Mouse (Mus musculus): ENCODE measurements around the gene Arhgap42. TPM values are rescaled to one million over a fixed set of nuclear protein-coding genes. Genes with fewer than 3 reads are reported as not detected.

Arhgap42 gene
- polyA plus RNA-seq, 1 experiment from 2014 or later, result 19.7 TPM

GRCm38 (mm10) chr9:9165641-9166063 is 73.2 kb downstream of the Arhgap42 start:
- no peak for ATAC-seq (replicated peaks)
- Histone ChIP-seq H3K27ac (no peak overlapping the region), H3K27me3 (replicated peaks) (no peaks in the 10 kb centered on the region), H3K4me2 (no peak overlapping the region), H3K36me3 (replicated peaks) (no peaks in the 10 kb centered on the region), H3K9ac (no peak overlapping the region), H3K4me3 (no peak overlapping the region), H3K9me3 (no peaks in the 10 kb centered on the region), H3K4me1 (no peaks in the 10 kb centered on the region)
- WGBS, result 87% methylated on average over 4 of the region's 4 CpGs

DNA sequence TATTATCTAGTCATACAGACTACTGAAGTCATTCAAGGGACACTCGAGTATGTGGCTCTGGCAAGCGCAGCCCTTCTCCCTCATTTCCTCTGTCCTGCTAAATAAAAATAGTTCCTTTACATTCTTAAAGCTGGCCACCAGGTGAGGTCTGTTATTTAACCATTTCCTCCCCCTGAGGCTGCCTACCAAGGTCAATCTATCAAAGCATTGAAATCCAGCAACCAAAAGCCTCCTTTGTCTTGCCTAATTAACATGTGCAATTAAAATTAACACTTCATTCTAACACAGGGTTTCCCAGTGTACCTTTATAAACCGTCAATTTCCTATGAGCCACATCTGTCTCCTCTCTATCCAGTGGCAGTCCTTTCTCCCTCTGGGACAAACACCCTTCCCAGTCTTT is 78.2 kb downstream of the Arhgap42 start:
- no peak overlapping the region for H3K4me2 ChIP-seq
- 53% methylated on average over 3 of the region's 3 CpGs for WGBS
- no peak overlapping the region for H3K4me3 ChIP-seq
- no peaks in the 10 kb centered on the region for H3K4me1 ChIP-seq
- no peaks in the 10 kb centered on the region for H3K27me3 ChIP-seq (replicated peaks)
- H3K9ac ChIP-seq, result no peak overlapping the region
- H3K9me3 ChIP-seq, result no peaks in the 10 kb centered on the region
- no peak overlapping the region for H3K27ac ChIP-seq
- H3K36me3 ChIP-seq (replicated peaks), result no peaks in the 10 kb centered on the region
- ATAC-seq (replicated peaks), result no peak

DNA sequence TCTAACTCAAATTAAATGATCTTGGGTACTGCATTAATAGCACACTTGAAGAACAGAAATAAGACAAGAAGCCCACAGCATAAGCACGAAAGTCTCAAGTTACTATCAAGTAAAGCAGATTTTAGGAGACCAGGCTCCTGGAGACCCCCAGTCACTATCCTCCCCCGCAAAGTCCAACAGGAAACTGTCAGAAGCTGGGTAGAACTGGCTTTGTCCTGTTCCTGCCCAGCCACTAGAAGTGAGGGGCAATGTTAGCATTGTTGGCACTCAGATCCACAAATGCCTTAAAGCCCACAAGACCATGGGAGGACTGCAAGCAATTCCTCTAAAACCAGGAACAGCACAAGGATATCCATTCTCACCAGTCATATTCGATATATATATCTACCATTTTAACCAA is 80.7 kb downstream of the Arhgap42 start:
- no peaks in the 10 kb centered on the region for H3K4me1 ChIP-seq
- no peak overlapping the region for H3K27ac ChIP-seq
- WGBS, result 84% methylated on average over 3 of the region's 3 CpGs
- H3K36me3 ChIP-seq (replicated peaks), result no peaks in the 10 kb centered on the region
- no peak overlapping the region for H3K4me2 ChIP-seq
- ATAC-seq (replicated peaks), result no peak
- H3K9ac ChIP-seq, result no peak overlapping the region
- H3K4me3 ChIP-seq, result no peak overlapping the region
- no peaks in the 10 kb centered on the region for H3K9me3 ChIP-seq
- H3K27me3 ChIP-seq (replicated peaks), result no peaks in the 10 kb centered on the region

DNA sequence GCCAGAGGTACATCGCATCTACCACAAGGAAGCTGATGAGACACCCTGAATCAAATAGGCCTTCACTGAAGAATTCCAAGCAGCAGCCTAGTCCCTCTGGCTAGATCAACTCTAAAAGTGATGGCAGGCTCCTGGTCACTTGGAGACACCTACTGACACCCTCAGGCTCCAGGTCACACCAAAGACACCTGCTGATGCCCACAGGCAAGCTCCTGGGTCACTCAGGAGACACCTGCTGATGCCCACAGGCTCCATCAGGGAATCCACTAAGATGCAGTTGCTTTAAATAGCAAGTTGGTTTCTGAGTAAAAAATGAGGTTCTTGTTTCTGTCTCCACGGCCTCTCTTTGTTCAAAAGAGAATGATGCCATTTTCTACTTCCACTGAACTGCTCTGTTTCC is 81.5 kb downstream of the Arhgap42 start:
- Histone ChIP-seq H3K27me3 (replicated peaks) (no peaks in the 10 kb centered on the region), H3K4me3 (no peak overlapping the region), H3K27ac (no peak overlapping the region), H3K4me1 (no peaks in the 10 kb centered on the region), H3K4me2 (no peak overlapping the region), H3K9ac (no peak overlapping the region), H3K36me3 (replicated peaks) (no peaks in the 10 kb centered on the region), H3K9me3 (no peaks in the 10 kb centered on the region)
- ATAC-seq (replicated peaks), result no peak
- 81% methylated on average over 2 of the region's 2 CpGs for WGBS

DNA sequence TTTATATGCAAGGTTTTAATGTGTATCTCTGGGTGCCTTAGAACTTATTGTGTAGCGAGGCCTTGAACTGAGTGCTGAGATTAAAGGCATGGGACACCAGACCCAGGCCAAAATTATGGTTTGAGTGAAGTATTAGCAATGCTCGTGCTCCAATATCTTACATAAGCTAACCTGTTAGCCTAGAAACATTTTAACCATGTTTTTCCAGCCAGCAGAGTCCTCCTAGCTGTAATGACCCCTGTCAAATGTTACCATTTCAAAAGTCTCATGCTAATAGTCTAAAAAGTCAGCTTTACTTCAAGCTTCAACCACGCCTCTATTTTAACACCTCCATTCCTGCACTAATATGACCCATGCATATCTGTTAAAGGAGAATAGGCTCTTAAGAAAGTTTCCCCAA is 84.3 kb downstream of the Arhgap42 start:
- H3K4me3 ChIP-seq, result no peak overlapping the region
- H3K27me3 ChIP-seq (replicated peaks), result no peaks in the 10 kb centered on the region
- WGBS, result 95% methylated on average over 3 of the region's 3 CpGs
- H3K9ac ChIP-seq, result no peak overlapping the region
- no peak for ATAC-seq (replicated peaks)
- no peaks in the 10 kb centered on the region for H3K4me1 ChIP-seq
- H3K27ac ChIP-seq, result no peak overlapping the region
- no peak overlapping the region for H3K4me2 ChIP-seq
- H3K36me3 ChIP-seq (replicated peaks), result no peaks in the 10 kb centered on the region
- no peaks in the 10 kb centered on the region for H3K9me3 ChIP-seq

GRCm38 (mm10) chr9:9144301-9145121 is 94.4 kb downstream of the Arhgap42 start:
- H3K27ac ChIP-seq, result no peak overlapping the region
- no peaks in the 10 kb centered on the region for H3K27me3 ChIP-seq (replicated peaks)
- no peaks in the 10 kb centered on the region for H3K9me3 ChIP-seq
- no peak for ATAC-seq (replicated peaks)
- WGBS, result 93% methylated on average over 7 of the region's 7 CpGs
- no peaks in the 10 kb centered on the region for H3K4me1 ChIP-seq
- no peak overlapping the region for H3K4me3 ChIP-seq
- H3K9ac ChIP-seq, result no peak overlapping the region
- no peaks in the 10 kb centered on the region for H3K36me3 ChIP-seq (replicated peaks)
- no peak overlapping the region for H3K4me2 ChIP-seq

- no peaks in the 10 kb centered on the region for H3K9me3 ChIP-seq
- H3K4me1 ChIP-seq, result no peaks in the 10 kb centered on the region
- no peak overlapping the region for H3K4me2 ChIP-seq
- no peaks in the 10 kb centered on the region for H3K27me3 ChIP-seq (replicated peaks)
- 68% methylated on average over 5 of the region's 5 CpGs for WGBS
- no peak overlapping the region for H3K27ac ChIP-seq
- H3K36me3 ChIP-seq (replicated peaks), result no peaks in the 10 kb centered on the region
- no peak for ATAC-seq (replicated peaks)
- no peak overlapping the region for H3K4me3 ChIP-seq
- H3K9ac ChIP-seq, result no peak overlapping the region
These were observed 95.8 kb downstream of the Arhgap42 start for GRCm38 (mm10) chr9:9143102-9143501.

DNA sequence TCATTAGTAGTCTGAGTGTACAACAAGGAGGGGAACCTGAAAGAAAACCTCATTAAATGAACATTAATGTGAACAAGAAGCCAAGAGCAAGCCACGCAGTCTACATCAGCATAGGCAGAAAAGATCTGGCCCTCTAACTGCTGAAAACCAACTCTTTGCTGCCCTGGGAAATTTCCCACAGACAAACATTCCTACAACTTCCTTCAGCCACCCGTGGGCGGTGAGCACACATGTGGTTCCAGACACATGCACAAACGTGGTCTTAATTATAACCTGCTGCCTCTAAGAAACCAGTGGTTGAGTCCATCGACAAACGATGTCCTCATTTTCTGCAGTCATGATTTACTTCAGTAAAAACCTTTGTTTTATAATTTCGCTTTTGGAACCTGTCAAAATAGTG is 96.3 kb downstream of the Arhgap42 start:
- no peaks in the 10 kb centered on the region for H3K9me3 ChIP-seq
- no peak for ATAC-seq (replicated peaks)
- H3K36me3 ChIP-seq (replicated peaks), result no peaks in the 10 kb centered on the region
- H3K9ac ChIP-seq, result no peak overlapping the region
- no peaks in the 10 kb centered on the region for H3K27me3 ChIP-seq (replicated peaks)
- H3K4me1 ChIP-seq, result no peaks in the 10 kb centered on the region
- no peak overlapping the region for H3K27ac ChIP-seq
- 80% methylated on average over 7 of the region's 7 CpGs for WGBS
- no peak overlapping the region for H3K4me2 ChIP-seq
- no peak overlapping the region for H3K4me3 ChIP-seq

GRCm38 (mm10) chr9:9142144-9142543 is 96.8 kb downstream of the Arhgap42 start:
- H3K27me3 ChIP-seq (replicated peaks), result no peaks in the 10 kb centered on the region
- no peak for ATAC-seq (replicated peaks)
- H3K36me3 ChIP-seq (replicated peaks), result no peaks in the 10 kb centered on the region
- H3K9me3 ChIP-seq, result no peaks in the 10 kb centered on the region
- H3K9ac ChIP-seq, result no peak overlapping the region
- H3K4me2 ChIP-seq, result no peak overlapping the region
- no peak overlapping the region for H3K27ac ChIP-seq
- WGBS, result 92% methylated on average over 1 of the region's 1 CpGs
- H3K4me3 ChIP-seq, result no peak overlapping the region
- H3K4me1 ChIP-seq, result no peaks in the 10 kb centered on the region

DNA sequence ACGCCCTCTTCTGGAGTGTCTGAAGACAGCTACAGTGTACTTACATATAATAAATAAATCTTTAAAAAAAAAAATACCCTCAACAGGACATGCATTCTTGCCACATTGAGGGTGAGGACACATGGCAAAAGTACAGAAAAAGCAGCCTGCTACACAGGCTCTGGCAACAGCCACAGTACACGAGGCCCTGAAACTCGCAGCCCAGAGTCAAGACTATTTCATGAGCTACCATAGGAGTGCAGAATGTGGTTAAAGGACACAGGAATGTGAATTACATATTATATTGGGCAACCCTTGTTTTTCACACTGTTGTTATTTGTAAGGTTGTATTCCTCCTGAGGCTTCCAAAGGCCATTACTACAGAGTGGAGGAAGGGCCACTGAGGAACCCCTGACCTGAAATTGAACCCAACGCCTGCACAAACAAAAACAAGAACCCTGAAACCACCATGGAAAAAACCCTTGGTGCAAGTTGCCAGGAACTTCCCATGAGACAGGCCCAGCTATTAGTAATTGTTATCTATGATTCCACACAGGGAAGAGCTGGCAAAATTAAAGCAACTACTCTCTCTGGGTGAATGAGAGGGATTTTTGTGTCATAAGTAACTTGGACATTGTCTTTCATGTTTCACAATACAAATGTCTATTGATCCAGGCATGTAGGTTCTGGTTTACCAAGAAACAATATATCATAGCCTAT is 109.8 kb downstream of the Arhgap42 start:
- H3K4me3 ChIP-seq, result no peak overlapping the region
- no peak overlapping the region for H3K4me2 ChIP-seq
- peaks cover 8% of the 10 kb centered on the region; the same call in 1 of the 2 replicates for H3K9me3 ChIP-seq
- H3K9ac ChIP-seq, result no peak overlapping the region
- no peak overlapping the region for H3K27ac ChIP-seq
- H3K4me1 ChIP-seq, result no peaks in the 10 kb centered on the region
- ATAC-seq (replicated peaks), result no peak
- no peaks in the 10 kb centered on the region for H3K36me3 ChIP-seq (replicated peaks)
- H3K27me3 ChIP-seq (replicated peaks), result no peaks in the 10 kb centered on the region
- WGBS, result 96% methylated on average over 4 of the region's 4 CpGs

GRCm38 (mm10) chr9:9127041-9127755 is 111.7 kb downstream of the Arhgap42 start:
- Histone ChIP-seq H3K9me3 (no peaks in the 10 kb centered on the region), H3K27me3 (replicated peaks) (no peaks in the 10 kb centered on the region), H3K4me3 (no peak overlapping the region), H3K4me2 (no peak overlapping the region), H3K27ac (no peak overlapping the region), H3K9ac (no peak overlapping the region), H3K36me3 (replicated peaks) (no peaks in the 10 kb centered on the region), H3K4me1 (no peaks in the 10 kb centered on the region)
- no peak for ATAC-seq (replicated peaks)
- 54% methylated on average over 4 of the region's 4 CpGs for WGBS

DNA sequence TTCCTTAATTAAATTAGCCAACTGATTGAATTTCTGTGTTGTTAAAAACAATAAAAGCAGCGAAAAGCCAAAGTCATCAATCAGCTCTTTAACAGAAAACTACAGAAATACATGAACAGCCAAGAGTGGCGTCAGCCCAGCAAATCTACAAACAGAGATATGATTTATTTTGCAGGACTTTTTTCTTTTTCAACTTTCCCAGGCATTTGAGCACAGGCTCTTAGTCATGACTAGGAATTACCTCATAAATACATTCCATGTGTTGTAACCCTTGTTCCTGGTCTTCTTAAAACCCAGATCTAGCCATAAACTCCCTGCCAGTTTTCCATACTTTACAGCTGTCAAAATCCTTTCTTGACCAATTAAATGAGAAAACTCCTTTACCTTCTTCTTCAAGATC is 114.7 kb downstream of the Arhgap42 start:
- H3K27me3 ChIP-seq (replicated peaks), result no peaks in the 10 kb centered on the region
- no peak for ATAC-seq (replicated peaks)
- 94% methylated on average over 2 of the region's 2 CpGs for WGBS
- H3K4me1 ChIP-seq, result 0 out of 2 replicates have a peak, but pooled peaks cover 2% of the 10 kb centered on the region
- H3K36me3 ChIP-seq (replicated peaks), result no peaks in the 10 kb centered on the region
- H3K9me3 ChIP-seq, result no peaks in the 10 kb centered on the region
- no peak overlapping the region for H3K4me3 ChIP-seq
- H3K27ac ChIP-seq, result no peak overlapping the region
- H3K4me2 ChIP-seq, result no peak overlapping the region
- no peak overlapping the region for H3K9ac ChIP-seq
